ENCODE assay signal across 8 mouse cellular contexts in the genomic region with DNA sequence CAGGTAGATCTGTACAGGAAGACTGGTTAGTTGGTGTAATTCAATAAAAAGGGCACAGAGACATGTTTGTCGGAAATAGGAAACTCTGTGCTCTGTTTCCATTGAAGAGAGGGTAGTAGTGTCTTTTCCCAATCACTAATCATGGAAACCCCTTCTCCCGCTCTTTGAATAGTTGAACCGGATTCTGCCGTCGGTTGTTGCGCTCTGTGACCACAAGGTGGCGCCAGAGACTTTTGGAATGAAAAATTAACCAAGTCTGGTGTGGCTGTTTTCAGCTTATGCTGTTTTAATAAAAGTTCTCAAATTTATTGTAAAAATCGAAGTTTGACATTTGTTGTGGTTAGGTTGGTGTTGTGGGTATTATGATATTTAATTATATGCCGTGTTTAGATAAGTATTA. TPM values are rescaled to one million over a fixed set of nuclear protein-coding genes. Genes with fewer than 3 reads are reported as not detected.
DNase-seq lines count a peak whose midpoint lies in the region; ATAC-seq and TF ChIP-seq lines count a peak whose summit lies in the region.

No protein-coding gene starts in this region.

- no peaks in the 10 kb centered on the region for H3K36me3 ChIP-seq in heart, adult 2 months (ENCODE audit: control insufficient read depth, insufficient read depth, low read length)
- no peaks in the 10 kb centered on the region for H3K36me3 ChIP-seq in heart, embryonic 11.5 days (ENCODE audit: control insufficient read depth, insufficient read depth, low read length)
- no peaks in the 10 kb centered on the region for H3K36me3 ChIP-seq in MEL (ENCODE audit: control insufficient read depth in 1 of 2, insufficient read depth in 2 of 2, low read length in 2 of 2)

- no peak overlapping the region for H3K4me3 ChIP-seq in heart, adult 2 months
- H3K4me3 ChIP-seq in heart, embryonic 11.5 days (ENCODE audit: low read depth, low read length): no peak overlapping the region
- no peak overlapping the region for H3K4me3 ChIP-seq in MEL (ENCODE audit: control insufficient read depth in 1 of 2, insufficient read depth in 1 of 2, low read depth in 2 of 2, low read length in 2 of 2)

- DNase-seq in heart, adult 2 months: peak; percentile 9 to 63
- peak; percentile 47 for DNase-seq in MEL (ENCODE audit: low read depth, low spot score)
- peak; percentile 79 to 83 for DNase-seq in cerebellum, postnatal 10 days
- peak; percentile 56 to 72 for DNase-seq in frontal cortex, postnatal 36 days (ENCODE audit: low spot score in 2 of 2)
- DNase-seq in layer of hippocampus, postnatal 14 days (ENCODE audit: low spot score in 2 of 2): peak; percentile 66 to 74
- DNase-seq in spleen, postnatal 10 days (ENCODE audit: low spot score in 2 of 2): peak; percentile 12 to 55

- TF ChIP-seq POLR2A in heart, adult 2 months (IDR thresholded peaks at IDR 0.05; ENCODE audit: insufficient read depth, low read depth, low read length): no peak
- TF ChIP-seq POLR2A in MEL (IDR thresholded peaks at IDR 0.05; ENCODE audit: control insufficient read depth in 1 of 2, insufficient read depth in 1 of 2, low read depth in 1 of 2, low read length in 2 of 2, poor library complexity in 1 of 2): no peak

- 2% methylated on average over 9 of the region's 9 CpGs for WGBS in heart, adult 2 months
- 3% methylated on average over 9 of the region's 9 CpGs for WGBS in heart, embryonic 11.5 days (ENCODE audit: insufficient replicate concordance)

- H3K4me2 ChIP-seq in heart, embryonic 11.5 days: no peak overlapping the region

- H3K27me3 ChIP-seq in heart, adult 2 months (ENCODE audit: control insufficient read depth, insufficient read depth, low read length): no peaks in the 10 kb centered on the region
- peaks cover 4% of the 10 kb centered on the region; the same call in 1 of the 2 replicates for H3K27me3 ChIP-seq in heart, embryonic 11.5 days (ENCODE audit: control insufficient read depth, insufficient read depth, low read length)
- H3K27me3 ChIP-seq in MEL (ENCODE audit: control insufficient read depth in 1 of 2, insufficient read depth in 2 of 2, low read length in 2 of 2): no peaks in the 10 kb centered on the region; a peak in 1 of 4 replicates

- H3K9me3 ChIP-seq in heart, embryonic 11.5 days (replicated peaks; ENCODE audit: control insufficient read depth, low read length): no peaks in the 10 kb centered on the region
- H3K9me3 ChIP-seq in MEL (replicated peaks; ENCODE audit: insufficient read depth, low read length): no peaks in the 10 kb centered on the region

- TF ChIP-seq EP300 in heart, adult 2 months (IDR thresholded peaks at IDR 0.05; ENCODE audit: insufficient read depth, low read depth, low read length): peak; percentile 20; the same call in 1 of the 2 replicates
- TF ChIP-seq EP300 in MEL (IDR thresholded peaks at IDR 0.05; ENCODE audit: low read depth in 1 of 2, low read length in 2 of 2): no peak

- H3K9ac ChIP-seq in heart, adult 2 months (ENCODE audit: low read depth, low read length): no peak overlapping the region
- H3K9ac ChIP-seq in heart, embryonic 11.5 days (ENCODE audit: low read depth, low read length): no peak overlapping the region
- no peak overlapping the region for H3K9ac ChIP-seq in MEL (ENCODE audit: control insufficient read depth, low read depth, low read length, poor library complexity, severe bottlenecking)

- peak; percentile 99 for TF ChIP-seq CTCF in heart, adult 2 months (IDR thresholded peaks at IDR 0.05)
- TF ChIP-seq CTCF in MEL (IDR thresholded peaks at IDR 0.05 in 2 of 3, conservative IDR thresholded peaks at IDR 0.05 in 1 of 3; ENCODE audit: control insufficient read depth in 1 of 3, insufficient read depth in 1 of 3, low read depth in 2 of 3, low read length in 3 of 3, poor library complexity in 1 of 3, severe bottlenecking in 1 of 3): peak; percentile 72 to 86 (median 84)

- H3K79me2 ChIP-seq in heart, adult 2 months (replicated peaks; ENCODE audit: control insufficient read depth, insufficient read depth, low read length): no peaks in the 10 kb centered on the region
- no peaks in the 10 kb centered on the region for H3K79me2 ChIP-seq in MEL (ENCODE audit: control insufficient read depth, insufficient read depth, low read length, poor library complexity)

- peak; percentile 91 for TF ChIP-seq RAD21 in MEL (IDR thresholded peaks at IDR 0.05; ENCODE audit: low read depth, low read length)

- ATAC-seq in heart, embryonic 11.5 days (replicated peaks; ENCODE audit: insufficient number of reproducible peaks, low FRiP score, low TSS enrichment): no peak
- peak; percentile 61; the same call in 1 of the 2 replicates for ATAC-seq in megakaryocyte-erythroid progenitor cell, adult 5-6 weeks (replicated peaks; ENCODE audit: low FRiP score, low TSS enrichment, poor library complexity, severe bottlenecking)

- H3K27ac ChIP-seq in heart, adult 2 months: no peak overlapping the region
- no peak overlapping the region for H3K27ac ChIP-seq in heart, embryonic 11.5 days (ENCODE audit: low read depth, low read length)
- H3K27ac ChIP-seq in MEL (ENCODE audit: control insufficient read depth, low read depth, low read length): no peak overlapping the region

- intact Hi-C loops in heart, adult 2 months (cut with DNase I): no loop called here

- no peaks in the 10 kb centered on the region for H3K4me1 ChIP-seq in heart, adult 2 months (ENCODE audit: control insufficient read depth, insufficient read depth, low read length)
- H3K4me1 ChIP-seq in heart, embryonic 11.5 days (ENCODE audit: control insufficient read depth, insufficient read depth, low read length): no peaks in the 10 kb centered on the region
- no peaks in the 10 kb centered on the region for H3K4me1 ChIP-seq in MEL (ENCODE audit: control insufficient read depth in 1 of 2, insufficient read depth in 2 of 2, low read length in 2 of 2)

TF ChIP-seq in MEL, 35 proteins besides CTCF, POLR2A, EP300 and RAD21:
- no peak for TF ChIP-seq MAFK (IDR thresholded peaks at IDR 0.05; ENCODE audit: borderline replicate concordance, low read depth, low read length)
- no peak for TF ChIP-seq RCOR1 (IDR thresholded peaks at IDR 0.05; ENCODE audit: low read depth, low read length)
- no peak for TF ChIP-seq ZKSCAN1 (IDR thresholded peaks at IDR 0.05; ENCODE audit: low read depth, low read length)
- peak; percentile 90 for TF ChIP-seq SMC3 (IDR thresholded peaks at IDR 0.05; ENCODE audit: low read depth, low read length)
- TF ChIP-seq CHD1 (IDR thresholded peaks at IDR 0.05; ENCODE audit: low read depth, low read length): no peak
- TF ChIP-seq ZC3H11A (IDR thresholded peaks at IDR 0.05; ENCODE audit: low read depth, low read length): peak; percentile 73
- TF ChIP-seq KAT2A (conservative IDR thresholded peaks at IDR 0.05; ENCODE audit: low read depth, low read length): no peak
- TF ChIP-seq NELFE (IDR thresholded peaks at IDR 0.05; ENCODE audit: low read depth, low read length): no peak

RNA-seq across cellular contexts. Expression of a gene that starts 5.9 kb away (rescaled TPM):
- total RNA-seq in heart, adult 2 months (2021): not detected
- polyA plus RNA-seq in heart, adult 2 months (2012; rRNA removed): 0.33 TPM in 1 of 2 replicates, not detected in the other
- polyA plus RNA-seq in heart, embryonic 11.5 days (2014; fragmentation: Nextera tagmentation; extraction: Ambion mirVana): 3.7 and 4.0 TPM in 2 replicates
- not detected in 2 replicates for total RNA-seq in MEL (2012; rRNA removed)
- not detected for polyA plus RNA-seq in MEL (2012; ENCODE audit: insufficient read depth in 1 of 2, insufficient read length in 2 of 2, low read depth in 1 of 2, low replicate concordance in 2 of 2, missing spikeins in 1 of 2)
- total RNA-seq in layer of hippocampus, postnatal 14 days (2021): 1 to 10 TPM; 1.1 to 2.7 TPM
- total RNA-seq in megakaryocyte-erythroid progenitor cell, adult 5-6 weeks (2014; fragmentation: Nextera tagmentation): not detected in 2 replicates
- not detected in 2 replicates for total RNA-seq in megakaryocyte-erythroid progenitor cell, adult 5-6 weeks (2017)
